Mouse (Mus musculus) myocyte (in vitro differentiated cells): ENCODE data around the gene Cdk5rap1. TPM values are rescaled to one million over a fixed set of nuclear protein-coding genes. Genes with fewer than 3 reads are reported as not detected.
A peak's percentile ranks its signal among the peaks of the same experiment; 100 is the strongest.

Source experiments
- H3K27me3 ChIP-seq: one replicate; pipeline ENCODE4 v1.6.1; 2011; ENCODE audit not compliant: control insufficient read depth, insufficient read depth, insufficient read length
- H3K36me3 ChIP-seq: one replicate; pipeline ENCODE4 v1.6.1; 2011; ENCODE audit not compliant: control insufficient read depth, insufficient read depth
- H3K4me2 ChIP-seq: one replicate; pipeline ENCODE4 v1.6.1; 2011; ENCODE audit warnings: low read depth, control low read depth
- H3K4me3 ChIP-seq: one replicate; pipeline ENCODE4 v1.5.1; 2011; ENCODE audit warnings: mild to moderate bottlenecking, control low read depth, moderate library complexity
- H3K79me2 ChIP-seq: one replicate; pipeline ENCODE4 v1.6.1; 2011; ENCODE audit not compliant: control insufficient read depth, insufficient read depth
- H3ac ChIP-seq: one replicate; pipeline ENCODE4 v1.6.1; 2011; ENCODE audit not compliant: control insufficient read depth, insufficient read length
- CEBPB ChIP-seq: IDR thresholded peaks from 2 replicates; pipeline ENCODE4 v1.6.1; 2011; ENCODE audit warnings: mild to moderate bottlenecking, moderate library complexity; ENCODE audit not compliant: poor library complexity, insufficient read depth, severe bottlenecking
- E2F4 ChIP-seq: IDR thresholded peaks from one replicate; pipeline ENCODE4 v1.6.1; 2011; ENCODE audit warnings: mild to moderate bottlenecking, control low read depth, moderate library complexity; ENCODE audit not compliant: insufficient read depth
- MAX ChIP-seq: IDR thresholded peaks from one replicate; pipeline ENCODE4 v1.6.1; 2011; ENCODE audit warnings: low read depth, mild to moderate bottlenecking, control low read depth
- MYOD1 ChIP-seq, 3 experiments: IDR thresholded peaks; one replicate each; pipeline ENCODE4 v1.6.1; 2011; ENCODE audit warnings: control low read depth in 2 of 3, low read depth in 2 of 3, mild to moderate bottlenecking in 2 of 3, moderate library complexity in 1 of 3; ENCODE audit not compliant: insufficient read length in 2 of 3, control insufficient read depth in 1 of 3
- MYOG ChIP-seq, 3 experiments: IDR thresholded peaks; one replicate each; pipeline ENCODE4 v1.6.1; 2011; ENCODE audit warnings: control low read depth in 2 of 3, low read depth in 2 of 3, mild to moderate bottlenecking in 2 of 3; ENCODE audit not compliant: insufficient read length in 2 of 3, control insufficient read depth in 1 of 3, insufficient read depth in 1 of 3
- POLR2A ChIP-seq: IDR thresholded peaks from one replicate; pipeline ENCODE4 v1.6.1; 2011; ENCODE audit warnings: low read depth, mild to moderate bottlenecking, control low read depth, moderate library complexity; ENCODE audit not compliant: insufficient read length
- POLR2AphosphoS2 ChIP-seq: IDR thresholded peaks from one replicate; pipeline ENCODE4 v1.6.1; 2011; ENCODE audit warnings: low read depth, control low read depth; ENCODE audit not compliant: insufficient read length
- REST ChIP-seq: IDR thresholded peaks from one replicate; pipeline ENCODE4 v1.6.1; 2011; ENCODE audit warnings: mild to moderate bottlenecking, control low read depth, moderate library complexity; ENCODE audit not compliant: insufficient read depth, insufficient read length
- SRF ChIP-seq: IDR thresholded peaks from one replicate; pipeline ENCODE4 v1.6.1; 2011; ENCODE audit warnings: low read depth; ENCODE audit not compliant: control insufficient read depth, insufficient read length
- TCF12 ChIP-seq: IDR thresholded peaks from one replicate; pipeline ENCODE4 v1.6.1; 2011; ENCODE audit warnings: mild to moderate bottlenecking, control low read depth; ENCODE audit not compliant: poor library complexity, insufficient read depth, severe bottlenecking
- TCF3 ChIP-seq: IDR thresholded peaks from one replicate; pipeline ENCODE4 v1.6.1; 2011; ENCODE audit warnings: low read depth, control low read depth; ENCODE audit not compliant: insufficient read length
- USF1 ChIP-seq: IDR thresholded peaks from one replicate; pipeline ENCODE4 v1.6.1; 2011; ENCODE audit warnings: low read depth, mild to moderate bottlenecking, control low read depth, moderate library complexity
- polyA plus RNA-seq: library from polyadenylated mRNA; unstranded; fragments of >200 nt; fragmentation: generic; extraction: Trizol; gene quantifications from one replicate; pipeline ENCODE4 v1.2.1, GENCODE M21; 2012; ENCODE audit warnings: missing spikeins

Gene Cdk5rap1
- polyA plus RNA-seq, 1 experiment = 14.7 TPM

- Histone ChIP-seq H3K4me2 (no peak overlapping the region), H3K4me3 (no peak overlapping the region), H3K27me3 (no peaks in the 10 kb centered on the region), H3K36me3 (peaks cover 8% of the 10 kb centered on the region), H3ac (no peak overlapping the region), H3K79me2 (peaks cover 5% of the 10 kb centered on the region)
- TF ChIP-seq TCF3 (no peak), E2F4 (no peak), MYOG (IDR thresholded peaks at IDR 0.05; ENCODE audit: control insufficient read depth in 1 of 3, insufficient read depth in 1 of 3, insufficient read length in 2 of 3, low read depth in 2 of 3) (no peak), MAX (no peak), TCF12 (no peak), USF1 (no peak), CEBPB (no peak), POLR2A (no peak), MYOD1 (IDR thresholded peaks at IDR 0.05; ENCODE audit: control insufficient read depth in 1 of 3, insufficient read length in 2 of 3, low read depth in 2 of 3) (no peak), SRF (no peak), POLR2AphosphoS2 (no peak), REST (no peak)
Observed at GRCm38 (mm10) chr2:154399325-154399724, 26.5 kb upstream of the Cdk5rap1 start.

- Histone ChIP-seq H3ac (no peak overlapping the region), H3K36me3 (peaks cover 8% of the 10 kb centered on the region), H3K4me2 (no peak overlapping the region), H3K4me3 (no peak overlapping the region), H3K27me3 (no peaks in the 10 kb centered on the region), H3K79me2 (no peaks in the 10 kb centered on the region)
- TF ChIP-seq USF1 (no peak), POLR2AphosphoS2 (no peak), POLR2A (no peak), TCF12 (no peak), REST (no peak)
Observed at GRCm38 (mm10) chr2:154398267-154398666, 25.5 kb upstream of the Cdk5rap1 start.

- Histone ChIP-seq H3K4me2 (no peak overlapping the region), H3K27me3 (no peaks in the 10 kb centered on the region)
Observed at GRCm38 (mm10) chr2:154396529-154396928, 23.7 kb upstream of the Cdk5rap1 start.

GRCm38 (mm10) chr2:154394602-154395001 lies 21.8 kb upstream of the Cdk5rap1 start:
- no peak for TF ChIP-seq MYOG (IDR thresholded peaks at IDR 0.05; ENCODE audit: control insufficient read depth in 1 of 3, insufficient read depth in 1 of 3, insufficient read length in 2 of 3, low read depth in 2 of 3)
- TF ChIP-seq USF1 = no peak
- no peak for TF ChIP-seq MAX
- TF ChIP-seq E2F4 = no peak
- no peak for TF ChIP-seq SRF
- no peak for TF ChIP-seq POLR2AphosphoS2
- no peak for TF ChIP-seq CEBPB
- TF ChIP-seq TCF3 = no peak
- no peak for TF ChIP-seq POLR2A
- TF ChIP-seq REST = no peak
- TF ChIP-seq TCF12 = no peak
- TF ChIP-seq MYOD1 (IDR thresholded peaks at IDR 0.05; ENCODE audit: control insufficient read depth in 1 of 3, insufficient read length in 2 of 3, low read depth in 2 of 3) = no peak
- H3K27me3 ChIP-seq = no peaks in the 10 kb centered on the region
- H3K79me2 ChIP-seq = no peaks in the 10 kb centered on the region
- H3K4me3 ChIP-seq = no peak overlapping the region
- H3ac ChIP-seq = no peak overlapping the region
- H3K36me3 ChIP-seq = peaks cover 3% of the 10 kb centered on the region
- no peak overlapping the region for H3K4me2 ChIP-seq

More at GRCm38 (mm10) chr2:154396529-154396928, 23.7 kb upstream of the Cdk5rap1 start:
- no peaks in the 10 kb centered on the region for H3K79me2 ChIP-seq
- H3K36me3 ChIP-seq = peaks cover 8% of the 10 kb centered on the region
- TF ChIP-seq E2F4 = no peak
- no peak for TF ChIP-seq MYOG (IDR thresholded peaks at IDR 0.05; ENCODE audit: control insufficient read depth in 1 of 3, insufficient read depth in 1 of 3, insufficient read length in 2 of 3, low read depth in 2 of 3)
- TF ChIP-seq SRF = no peak
- no peak for TF ChIP-seq TCF12
- TF ChIP-seq REST = no peak
- TF ChIP-seq TCF3 = no peak
- H3K4me3 ChIP-seq = no peak overlapping the region
- no peak overlapping the region for H3ac ChIP-seq

- Histone ChIP-seq H3K27me3 (no peaks in the 10 kb centered on the region), H3K4me3 (no peak overlapping the region), H3K79me2 (no peaks in the 10 kb centered on the region), H3K4me2 (peak overlapping the region; percentile 65), H3ac (no peak overlapping the region), H3K36me3 (peaks cover 5% of the 10 kb centered on the region)
- TF ChIP-seq TCF12 = no peak
- no peak for TF ChIP-seq REST
- TF ChIP-seq USF1 = no peak
- peak; percentile 12 for TF ChIP-seq POLR2A
- peak; percentile 3 for TF ChIP-seq MAX
- no peak for TF ChIP-seq TCF3
- no peak for TF ChIP-seq E2F4
- TF ChIP-seq CEBPB = no peak
- peak; percentile 38 for TF ChIP-seq POLR2AphosphoS2
- no peak for TF ChIP-seq MYOG (IDR thresholded peaks at IDR 0.05; ENCODE audit: control insufficient read depth in 1 of 3, insufficient read depth in 1 of 3, insufficient read length in 2 of 3, low read depth in 2 of 3)
- no peak for TF ChIP-seq MYOD1 (IDR thresholded peaks at IDR 0.05; ENCODE audit: control insufficient read depth in 1 of 3, insufficient read length in 2 of 3, low read depth in 2 of 3)
- peak; percentile 86 for TF ChIP-seq SRF
Observed at GRCm38 (mm10) chr2:154390180-154390964, 17.6 kb upstream of the Cdk5rap1 start.
